Mouse (Mus musculus) limb, embryonic 14.5 days (tissue): ENCODE measurements around the gene Fasn. TPM values are rescaled to one million over a fixed set of nuclear protein-coding genes. Genes with fewer than 3 reads are reported as not detected.
A peak's percentile ranks its signal among the peaks of the same experiment; 100 is the strongest.
"Not testable (repeated sequence)": the region's sequence is repeated elsewhere in the genome, so short reads cannot be mapped to it uniquely, and the experiment has no call there.

Experiments used
- ATAC-seq: fragments of 200-750 bp; cut with Nextera tagmentation; 2 replicates; pipeline ENCODE4 v1.8.0; 2017; ENCODE audit warnings: low read depth, moderate number of reproducible peaks, moderate TSS enrichment; ENCODE audit not compliant: low FRiP score
- DNase-seq: peaks from one replicate; pipeline ENCODE4 v3.0.0-alpha.2; 2015; ENCODE audit warnings: low spot score
- H3K27ac ChIP-seq: fragments of 300-500 bp; sonication (generic); replicated peaks from 2 replicates; pipeline ENCODE4 v1.5.1; 2014; ENCODE audit warnings: low read depth, mild to moderate bottlenecking, low read length, moderate library complexity, mixed read lengths
- H3K27me3 ChIP-seq: fragments of 300-500 bp; sonication (generic); 2 replicates; pipeline ENCODE4 v1.6.1; 2014; ENCODE audit warnings: low read length, mixed read lengths; ENCODE audit not compliant: control insufficient read depth, insufficient read depth
- H3K36me3 ChIP-seq: fragments of 300-500 bp; sonication (generic); 2 replicates; pipeline ENCODE4 v1.6.1; 2014; ENCODE audit warnings: mild to moderate bottlenecking, low read length, moderate library complexity, mixed read lengths; ENCODE audit not compliant: control insufficient read depth, insufficient read depth
- H3K4me1 ChIP-seq: fragments of 300-500 bp; sonication (generic); 2 replicates; pipeline ENCODE4 v1.6.1; 2014; ENCODE audit warnings: antibody characterized with exemption, low read length, mixed read lengths; ENCODE audit not compliant: control insufficient read depth, insufficient read depth
- H3K4me2 ChIP-seq: fragments of 300-500 bp; sonication (generic); replicated peaks from 2 replicates; pipeline ENCODE4 v1.6.1; 2014; ENCODE audit warnings: low read depth, mild to moderate bottlenecking, low read length, moderate library complexity; ENCODE audit not compliant: severe bottlenecking
- H3K4me3 ChIP-seq: fragments of 300-500 bp; sonication (generic); replicated peaks from 2 replicates; pipeline ENCODE4 v1.5.1; 2014; ENCODE audit warnings: low read length
- H3K9ac ChIP-seq: fragments of 300-500 bp; sonication (generic); 2 replicates; pipeline ENCODE4 v1.6.1; 2014; ENCODE audit warnings: mild to moderate bottlenecking, low read depth, low read length, moderate library complexity; ENCODE audit not compliant: severe bottlenecking
- H3K9me3 ChIP-seq: fragments of 300-500 bp; sonication (generic); 2 replicates; pipeline ENCODE4 v1.6.1; 2016; ENCODE audit warnings: low read length; ENCODE audit not compliant: control insufficient read depth
- POLR2A ChIP-seq: fragments of 200-500 bp; IDR thresholded peaks from 2 replicates; pipeline ENCODE4 v1.8.0; 2012; ENCODE audit warnings: inconsistent platforms, mild to moderate bottlenecking, moderate library complexity, borderline replicate concordance; ENCODE audit not compliant: insufficient read depth, insufficient read length; ENCODE audit errors: extremely low read depth
- WGBS: fragments of 180-500 bp; shearing (Covaris S2); extraction: QIAGEN DNeasy Blood & Tissue Kit; methylation state at CpG from one replicate; pipeline ENCODE4 v1.1.7; 2014; 5-methylcytosine and 5-hydroxymethylcytosine counted together
- polyA plus RNA-seq, 2 experiments: library from polyadenylated mRNA; depleted of rRNA in 1 of 2; stranded (reverse) in 1 of 2; unstranded in 1 of 2; fragments of >200 nt; fragmentation: Nextera tagmentation in 1 of 2; extraction: Ambion mirVana in 1 of 2; gene quantifications; 2 replicates each; pipeline versions ENCODE4 v1.2.1 to v1.2.3; 2012 to 2014

Gene Fasn
- polyA plus RNA-seq, 2 experiments: 86.7 to 187 TPM

DNA sequence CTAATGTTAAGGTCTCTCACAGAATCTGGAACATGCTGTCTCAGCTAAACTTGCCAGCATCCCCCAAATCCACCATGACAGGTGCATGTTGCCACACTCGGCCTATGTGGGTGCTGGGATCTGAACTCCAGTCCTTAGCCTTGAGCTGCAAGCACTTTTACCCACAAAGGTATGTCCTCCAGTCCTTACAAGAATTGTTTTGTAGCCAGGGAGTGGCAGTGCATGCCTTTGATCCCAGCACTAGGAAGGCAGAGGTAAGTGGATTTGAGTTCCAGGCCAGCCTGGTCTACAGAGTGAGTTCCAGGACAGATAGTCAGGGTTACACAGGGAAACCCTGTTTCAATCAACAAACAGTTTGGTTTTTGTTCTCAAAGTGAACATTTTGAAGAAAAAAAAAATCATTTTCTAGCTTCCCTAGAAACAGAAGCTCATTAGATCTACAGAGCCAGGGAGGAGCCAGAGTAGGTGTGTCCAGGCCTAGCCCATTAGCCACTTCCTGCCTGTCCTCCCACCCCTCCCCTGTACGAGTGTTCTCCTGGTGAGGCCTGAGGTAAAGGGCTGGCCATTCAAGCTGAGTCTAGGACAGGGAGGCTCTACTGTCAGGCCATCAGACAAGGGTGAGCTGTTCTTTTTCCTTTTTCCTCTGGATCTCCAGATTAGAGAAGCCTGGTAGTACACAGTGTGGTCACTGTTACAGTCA lies 26.1 kb upstream of the Fasn start:
- Histone ChIP-seq H3K4me3 (no peak overlapping the region), H3K27me3 (no peaks in the 10 kb centered on the region), H3K36me3 (peaks cover 3% of the 10 kb centered on the region; the same call in 1 of the 2 replicates), H3K9me3 (no peaks in the 10 kb centered on the region), H3K4me1 (no peaks in the 10 kb centered on the region), H3K27ac (no peak overlapping the region), H3K4me2 (no peak overlapping the region), H3K9ac (0 out of 2 replicates have a peak overlapping the region, but pooled peaks have one; percentile 2)
- whole genome bisulfite sequencing: 46% methylated on average over 2 of the region's 2 CpGs
- no peak for TF ChIP-seq POLR2A
- ATAC-seq (no peak), DNase-seq (no peak)

DNA sequence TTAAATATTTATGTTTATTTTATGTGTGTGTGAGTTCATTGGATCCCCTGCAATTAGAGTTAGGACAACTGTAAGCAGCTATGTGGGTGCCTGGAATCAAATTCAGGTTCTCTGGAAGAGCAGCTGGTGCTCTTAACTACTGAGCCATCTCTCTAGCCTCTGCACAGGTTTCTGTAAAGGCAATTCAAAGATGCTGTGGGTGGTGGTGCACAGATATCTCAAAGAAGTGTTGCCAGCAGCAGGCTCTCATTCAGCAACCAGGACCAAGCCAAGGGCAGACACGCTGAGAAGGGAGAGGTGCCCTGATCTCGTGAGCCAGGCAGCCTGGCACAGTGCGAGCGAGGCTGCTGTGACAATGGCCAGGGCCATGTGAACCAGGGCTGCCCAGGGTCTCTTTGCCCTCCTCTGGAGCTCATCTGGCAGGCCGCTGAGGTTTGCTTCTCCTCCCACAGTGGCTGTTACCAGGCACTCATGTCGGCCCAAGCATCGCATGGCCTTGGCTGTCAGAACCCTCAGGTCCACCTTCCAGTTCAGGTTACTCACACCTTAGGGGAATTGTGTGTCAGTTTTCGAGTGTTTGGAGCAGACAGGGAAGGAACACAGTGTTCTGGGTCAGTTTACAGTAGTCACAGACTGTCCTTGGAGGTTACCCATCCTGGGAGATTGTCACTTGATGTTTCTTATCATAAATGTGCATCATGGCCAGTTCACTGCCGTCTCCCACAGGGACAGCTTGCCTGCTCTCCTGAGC lies 22.6 kb upstream of the Fasn start:
- Histone ChIP-seq H3K4me2 (no peak overlapping the region), H3K9me3 (no peaks in the 10 kb centered on the region), H3K4me1 (no peaks in the 10 kb centered on the region), H3K9ac (no peak overlapping the region), H3K27ac (no peak overlapping the region), H3K4me3 (no peak overlapping the region), H3K36me3 (no peaks in the 10 kb centered on the region), H3K27me3 (no peaks in the 10 kb centered on the region)
- ATAC-seq (no peak), DNase-seq (no peak)
- 91% methylated on average over 8 of the region's 9 CpGs for WGBS
- TF ChIP-seq POLR2A: no peak

DNA sequence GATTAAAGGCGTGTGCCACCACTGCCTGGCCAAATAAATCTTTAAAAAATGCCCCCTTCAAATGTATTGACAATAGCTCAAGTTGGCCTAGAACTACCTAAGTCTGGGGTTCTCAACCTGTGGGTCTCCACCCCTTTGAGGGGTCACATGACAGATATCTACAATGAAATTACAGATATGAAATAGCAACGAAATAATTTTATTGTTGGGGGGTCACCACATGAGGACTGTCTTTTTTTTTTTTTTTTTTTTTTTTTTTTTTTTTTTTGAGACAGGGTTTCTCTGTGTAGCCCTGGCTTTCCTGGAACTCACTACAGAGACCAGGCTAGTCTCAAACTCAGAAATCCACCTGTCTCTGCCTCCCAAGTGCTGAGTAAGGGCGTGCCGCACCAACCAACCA lies 20.0 kb upstream of the Fasn start:
- no peak for TF ChIP-seq POLR2A
- Histone ChIP-seq H3K9ac (no peak overlapping the region), H3K27ac (no peak overlapping the region), H3K4me2 (no peak overlapping the region), H3K27me3 (no peaks in the 10 kb centered on the region), H3K36me3 (no peaks in the 10 kb centered on the region), H3K9me3 (no peaks in the 10 kb centered on the region), H3K4me1 (no peaks in the 10 kb centered on the region), H3K4me3 (no peak overlapping the region)
- WGBS: 87% methylated on average over 4 of the region's 4 CpGs
- ATAC-seq: no peak
- no peak for DNase-seq

DNA sequence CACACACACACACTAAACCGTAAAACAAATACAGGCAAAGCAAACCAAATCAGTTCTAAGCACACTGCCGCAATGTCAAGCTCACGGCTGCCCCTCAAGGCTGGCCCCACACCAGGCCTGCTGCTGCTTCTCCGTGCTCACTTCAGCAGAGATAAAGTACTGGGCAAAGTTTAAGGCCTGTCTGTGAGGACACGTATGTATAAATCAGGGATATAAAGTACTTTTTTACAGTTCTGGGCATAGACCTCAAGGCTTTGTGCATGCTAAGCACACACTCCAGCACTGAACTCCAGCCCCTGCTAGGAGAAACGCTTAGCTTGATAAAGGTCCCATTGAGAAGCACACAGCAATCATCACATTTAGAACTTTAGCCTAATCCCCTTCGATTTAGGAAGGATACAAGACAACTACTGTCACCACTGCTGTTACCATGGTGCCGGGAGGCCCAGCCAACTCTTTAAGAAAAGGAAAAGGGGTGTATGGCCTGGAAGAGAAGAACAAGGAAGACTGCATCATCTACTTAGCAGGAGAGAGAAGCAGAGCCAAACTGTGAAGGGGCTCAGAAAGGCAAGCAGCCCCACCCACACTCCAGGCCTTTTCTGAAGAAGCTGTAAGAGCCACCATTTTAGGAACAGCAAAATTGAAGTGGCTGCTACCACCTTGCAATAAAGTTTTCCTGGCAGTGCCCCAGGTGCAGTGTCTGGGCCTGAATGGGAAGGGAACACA lies 9.4 kb upstream of the Fasn start:
- DNase-seq: no peak

DNA sequence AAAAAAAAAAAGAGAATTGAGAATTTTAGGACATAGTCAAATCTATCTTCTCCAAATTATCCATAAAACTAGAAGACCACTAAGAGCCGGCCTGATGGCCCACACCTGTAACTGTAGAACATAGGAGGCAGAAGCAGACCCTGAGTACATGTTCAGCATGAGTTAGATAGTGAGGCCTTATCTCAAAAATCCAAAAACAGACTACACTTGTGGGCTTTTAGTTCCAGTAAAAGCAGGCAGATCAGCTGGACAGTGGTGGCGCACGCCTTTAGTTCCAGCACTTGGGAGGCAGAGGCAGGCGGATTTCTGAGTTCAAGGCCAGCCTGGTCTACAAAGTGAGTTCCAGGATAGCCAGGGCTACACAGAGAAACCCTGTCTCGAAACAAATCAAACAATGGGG lies 8.6 kb upstream of the Fasn start:
- DNase-seq, H3K4me3 ChIP-seq, H3K27me3 ChIP-seq, H3K9me3 ChIP-seq, H3K27ac ChIP-seq, H3K4me2 ChIP-seq, ATAC-seq, H3K9ac ChIP-seq, H3K4me1 ChIP-seq, H3K36me3 ChIP-seq: not testable (repeated sequence)
- 94% methylated on average over 5 of the region's 5 CpGs for WGBS

More for the DNA sequence above, 9.4 kb upstream of the Fasn start:
- Histone ChIP-seq H3K9ac (peak overlapping the region; percentile 14; the same call in 1 of the 2 replicates), H3K27ac (peak overlapping the region; percentile 67), H3K9me3 (no peaks in the 10 kb centered on the region), H3K4me3 (no peak overlapping the region), H3K4me2 (no peak overlapping the region), H3K36me3 (no peaks in the 10 kb centered on the region), H3K27me3 (no peaks in the 10 kb centered on the region), H3K4me1 (no peaks in the 10 kb centered on the region)
- TF ChIP-seq POLR2A: no peak
- no peak for ATAC-seq
- 70% methylated on average over 8 of the region's 8 CpGs for WGBS
